Mouse (Mus musculus): ENCODE measurements around the gene Atp6v0c.
A peak's percentile ranks its signal among the peaks of the same experiment; 100 is the strongest.

Atp6v0c gene

DNA sequence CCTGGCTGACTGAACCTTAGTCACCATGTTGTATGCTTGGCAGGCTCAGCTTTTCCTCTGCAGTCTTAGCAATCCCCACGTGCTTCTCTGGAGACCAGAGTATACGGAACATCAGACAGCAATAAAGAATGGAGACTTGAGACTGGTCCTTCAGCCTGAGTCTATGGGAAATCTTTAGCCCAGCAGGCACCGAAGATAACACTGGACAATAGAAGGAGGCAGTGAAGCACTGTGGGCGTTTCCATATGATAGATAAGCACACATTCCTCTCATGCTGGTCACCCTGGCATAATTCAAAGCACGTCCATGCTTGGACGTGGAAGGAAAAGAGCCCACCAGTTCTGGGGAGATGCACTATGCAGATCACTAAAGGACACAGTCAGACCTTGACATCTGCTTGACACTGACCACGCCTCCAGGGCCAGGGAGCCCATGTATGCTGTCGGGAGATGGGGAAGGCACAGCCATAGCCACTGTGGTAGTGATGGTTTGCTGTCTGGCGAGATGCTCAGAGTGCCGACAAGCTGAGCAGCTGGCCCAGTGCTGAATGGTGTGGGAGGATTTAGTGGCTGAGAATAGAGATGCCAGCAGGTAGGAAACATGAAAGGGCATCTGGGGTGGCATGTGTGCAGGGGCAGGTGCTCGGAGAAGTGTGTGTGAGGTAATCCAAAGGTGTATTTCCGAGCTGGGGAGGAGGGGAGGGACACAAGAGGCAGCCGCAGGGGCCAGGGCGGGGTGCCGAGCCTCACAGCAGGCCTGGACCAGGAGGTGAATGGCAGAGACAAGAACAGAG is 27.7 kb upstream of the Atp6v0c start:
- peak; percentile 59 for DNase-seq

DNA sequence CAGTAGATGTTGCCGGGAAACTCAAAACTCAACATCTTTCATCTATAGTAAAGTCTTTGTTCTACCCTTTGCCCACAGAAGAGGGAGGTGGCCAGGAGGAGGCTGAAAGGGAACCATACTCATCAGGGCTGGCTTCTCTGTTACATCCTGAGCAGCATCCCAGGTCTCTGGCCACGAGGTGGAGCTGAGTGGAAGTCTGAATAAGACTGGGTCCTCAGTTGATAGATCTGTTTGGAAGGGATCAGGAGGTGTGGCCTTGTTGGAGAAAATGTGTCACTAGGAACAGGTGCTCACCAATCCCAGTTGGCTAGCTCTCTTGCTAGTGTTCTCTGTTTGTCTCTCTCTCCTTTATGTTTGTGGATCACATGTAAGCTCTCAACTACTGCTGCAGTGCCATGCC is 25.8 kb upstream of the Atp6v0c start:
- no peak for DNase-seq

DNA sequence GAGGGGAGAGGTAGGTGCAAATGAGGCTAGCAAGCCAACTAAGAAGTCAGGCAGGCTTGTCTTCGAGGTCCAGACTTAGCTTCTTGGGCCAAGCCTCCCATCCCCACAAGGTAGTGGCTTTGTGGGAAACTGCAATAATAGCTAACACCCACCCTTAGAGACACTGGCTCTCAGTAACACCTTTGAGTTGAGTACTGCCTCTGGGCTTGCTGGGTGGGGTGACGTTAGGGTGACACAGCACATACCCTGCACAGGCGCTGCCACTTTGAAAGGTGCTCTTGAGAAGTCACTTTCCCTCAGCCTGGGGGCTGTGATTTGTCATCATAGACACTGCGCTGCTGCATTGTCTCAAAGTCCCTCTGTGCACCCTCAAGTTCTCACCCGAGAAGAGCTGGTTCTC is 24.3 kb upstream of the Atp6v0c start:
- no peak for DNase-seq

DNA sequence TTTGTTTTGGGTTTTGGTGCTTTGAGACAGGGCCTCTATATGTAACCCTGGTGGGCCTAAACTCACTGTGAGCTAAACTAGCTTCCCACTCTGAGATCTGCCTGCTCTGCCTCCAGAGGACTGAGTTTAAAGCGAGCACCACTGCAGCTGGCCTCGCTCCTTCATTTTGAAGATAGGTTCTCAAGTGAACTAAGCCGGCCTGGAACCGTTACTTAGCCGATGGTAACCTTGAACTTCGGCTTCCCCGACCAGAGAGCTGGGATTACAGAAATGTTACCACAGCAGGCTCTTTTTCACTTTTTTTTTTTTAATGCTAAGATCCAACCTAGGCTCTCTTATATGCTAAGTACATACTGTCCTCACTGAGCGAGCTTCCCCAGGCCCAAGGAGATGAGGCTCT is 23.8 kb upstream of the Atp6v0c start:
- DNase-seq, result no peak

DNA sequence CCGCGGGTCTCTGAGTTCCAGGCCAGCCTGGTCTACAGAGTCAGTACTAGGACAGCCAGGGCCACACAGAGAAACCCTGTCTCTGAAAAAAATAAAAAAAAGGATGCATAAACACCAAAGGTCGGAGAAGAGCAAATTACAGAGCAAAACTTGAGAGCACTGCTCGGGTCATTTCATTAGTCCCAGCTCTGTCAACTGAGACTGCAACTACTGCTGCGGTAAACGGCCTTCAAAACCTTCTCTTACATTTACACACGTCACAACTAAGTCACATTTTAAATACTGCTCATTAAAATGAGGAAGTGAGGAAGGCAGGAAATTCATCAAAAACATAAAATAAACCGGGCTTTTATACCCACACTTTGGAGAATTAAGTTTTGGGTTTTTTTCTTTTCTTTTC is 23.3 kb upstream of the Atp6v0c start:
- no peak for DNase-seq

DNA sequence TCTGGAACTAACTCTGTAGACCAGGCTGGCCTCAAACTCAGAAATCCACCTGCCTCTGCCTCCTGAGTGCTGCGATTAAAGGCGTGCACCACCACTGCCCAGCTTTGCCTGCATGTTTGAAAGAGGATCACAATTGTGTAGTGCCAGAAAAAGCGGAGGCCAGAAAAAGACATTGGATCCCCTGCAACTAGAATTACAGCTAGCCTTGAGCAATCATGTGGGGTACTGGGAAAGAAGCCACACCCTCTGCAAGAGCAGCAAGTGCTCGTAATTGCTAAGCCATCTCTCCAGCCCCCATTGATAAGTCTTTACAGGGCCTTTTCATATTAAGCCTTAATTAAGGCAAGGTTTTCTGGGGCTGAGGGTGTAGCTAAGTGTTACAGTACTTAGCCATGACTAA is 22.0 kb upstream of the Atp6v0c start:
- DNase-seq, result no peak

DNA sequence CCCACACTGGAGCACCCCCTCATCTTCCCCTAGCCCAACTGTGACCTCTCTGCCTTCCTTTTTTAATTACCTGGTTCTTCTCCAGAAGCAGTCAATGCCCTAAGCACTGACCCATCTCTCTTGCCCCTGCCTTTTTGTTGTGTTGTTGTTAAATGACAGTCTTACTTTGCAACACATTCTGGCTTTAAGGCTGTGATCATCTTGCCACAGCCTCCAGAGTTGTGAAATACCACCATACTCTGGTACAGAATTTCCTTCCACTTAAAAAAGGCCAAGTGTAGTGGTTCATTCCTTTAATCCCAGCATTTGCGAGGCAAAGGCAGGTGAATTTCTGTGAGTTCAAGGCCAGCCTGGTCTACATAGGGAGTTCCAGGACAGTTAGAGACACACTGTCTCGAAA is 21.4 kb upstream of the Atp6v0c start:
- no peak for DNase-seq

DNA sequence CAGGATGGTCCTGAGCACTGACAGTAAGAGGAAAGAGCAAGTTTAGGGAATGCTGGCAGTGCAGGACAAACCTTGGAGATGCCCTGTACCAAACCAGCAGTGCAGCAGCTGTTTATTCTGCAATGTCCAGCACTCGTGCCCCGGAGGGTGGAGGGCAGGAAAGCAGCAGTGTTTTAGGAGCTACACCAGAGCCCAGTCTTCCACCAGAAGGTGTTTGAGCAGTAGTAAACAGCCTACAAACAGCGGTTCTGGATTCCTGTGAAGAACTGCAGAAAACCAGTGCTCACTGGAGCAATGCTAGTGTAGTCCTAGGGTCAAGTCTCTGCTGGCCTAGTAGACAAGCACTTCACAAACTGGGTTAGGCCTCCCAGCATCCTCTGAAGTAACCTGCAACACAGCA is 4.8 kb upstream of the Atp6v0c start:
- no peak for DNase-seq

DNA sequence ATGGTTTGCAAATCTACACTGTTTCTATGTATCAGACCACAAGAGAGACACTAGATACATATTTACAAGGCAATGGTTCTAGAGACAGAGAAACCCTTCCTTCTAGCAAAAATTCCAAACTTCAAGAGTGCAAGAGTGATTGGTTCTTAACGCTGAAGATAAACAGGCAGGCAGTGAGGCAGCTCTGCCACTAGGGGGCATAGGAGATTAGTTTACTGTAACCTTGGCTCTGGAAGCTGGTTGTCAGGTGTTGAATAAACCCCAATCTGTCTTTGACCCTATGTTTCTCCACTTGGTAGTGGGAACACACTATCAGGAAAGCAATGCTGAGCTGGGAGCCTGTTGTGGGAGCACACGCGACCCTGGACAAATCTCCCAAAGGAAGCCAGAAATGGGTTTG is 3.9 kb upstream of the Atp6v0c start:
- DNase-seq, result peak; percentile 86

DNA sequence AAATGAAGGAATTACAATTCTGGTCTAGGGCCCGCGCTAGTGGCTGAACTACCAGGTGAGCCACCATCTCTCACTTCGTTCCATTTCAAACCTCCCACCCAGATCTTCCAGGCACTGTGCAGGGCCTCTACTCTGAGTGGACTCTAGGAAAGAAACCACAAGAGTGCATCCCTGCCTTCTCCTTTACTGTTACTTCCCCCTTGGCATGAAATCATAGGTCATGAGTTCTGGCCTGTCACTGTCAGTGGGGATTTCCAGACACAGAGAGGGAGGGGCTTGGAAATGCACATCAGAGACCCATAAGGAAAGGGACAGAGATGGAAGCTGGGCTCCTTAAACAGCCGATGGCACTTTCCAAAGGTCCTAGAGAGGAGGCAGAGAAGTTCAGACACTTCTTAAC is 2.2 kb upstream of the Atp6v0c start:
- no peak for DNase-seq

DNA sequence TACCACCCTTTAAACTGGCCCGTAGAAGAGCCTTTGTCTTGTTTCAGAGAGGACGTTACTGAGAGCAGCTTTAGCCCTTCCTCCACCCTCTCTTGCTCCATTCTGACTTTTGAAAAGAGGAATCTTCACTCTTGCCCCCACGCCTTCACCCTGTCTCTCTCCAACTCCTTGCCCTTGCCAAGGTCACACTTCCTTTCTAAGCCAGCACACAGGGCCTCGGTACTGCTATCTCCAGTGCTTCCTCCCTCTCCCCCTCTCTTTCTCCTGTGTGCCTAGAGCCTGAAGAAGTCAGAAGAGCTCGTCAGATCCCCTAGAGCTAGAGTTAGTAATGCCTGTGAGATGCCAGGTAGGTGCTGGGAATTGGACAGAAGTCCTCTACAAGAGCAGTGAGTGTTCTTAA is 1.2 kb upstream of the Atp6v0c start:
- no peak for DNase-seq

DNA sequence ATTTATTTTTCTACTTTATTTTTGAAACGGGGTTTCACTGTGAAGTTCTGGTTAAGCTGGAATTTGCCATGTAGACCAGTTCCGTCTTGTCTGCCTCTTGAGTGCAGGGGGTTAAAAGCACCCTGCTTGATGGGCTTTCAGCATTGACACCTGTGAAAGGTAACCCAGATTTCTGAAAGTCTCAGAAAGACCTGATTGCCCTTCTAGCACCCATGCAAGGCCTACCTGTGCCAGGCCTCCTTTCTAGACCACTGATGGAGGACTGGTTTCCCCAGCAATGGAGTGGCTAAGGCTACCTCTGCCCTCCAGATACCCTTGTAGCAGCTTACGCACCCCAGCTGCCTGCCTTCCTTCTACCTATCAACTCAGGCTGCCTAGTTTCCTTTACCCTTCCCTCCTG is 623 bp upstream of the Atp6v0c start:
- no peak for DNase-seq

DNA sequence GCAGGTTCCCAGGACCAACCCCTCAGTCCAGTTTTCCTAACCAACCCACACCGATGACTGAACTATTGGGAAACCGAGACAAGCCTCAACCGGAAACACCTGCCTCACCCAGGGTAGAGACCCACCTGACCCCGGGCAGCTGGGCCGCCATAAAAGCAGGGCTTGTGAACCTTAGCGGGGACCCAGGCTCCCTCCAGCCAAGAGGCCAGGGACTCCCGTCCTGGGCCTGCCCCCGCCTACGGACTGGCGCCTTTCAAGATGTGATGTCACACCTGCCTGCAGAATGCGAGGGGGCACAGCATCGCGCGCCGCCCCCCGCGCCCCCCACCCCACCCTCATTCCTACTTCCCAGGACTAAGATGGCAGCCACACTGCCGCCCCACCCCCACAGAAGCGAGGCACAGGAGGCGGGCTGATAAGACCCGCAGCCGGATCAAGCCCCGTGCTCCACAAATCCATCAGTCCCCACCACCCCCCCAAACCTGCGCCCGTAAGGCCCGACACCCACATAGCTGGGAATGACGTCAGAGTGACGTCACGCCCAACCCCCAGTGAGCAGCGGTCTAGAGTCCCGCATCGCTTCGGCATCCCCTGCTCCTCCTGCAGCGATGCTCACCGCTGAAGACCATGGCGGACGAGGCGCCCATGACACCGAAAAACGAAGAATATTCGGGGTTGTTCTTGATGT is 768 bp downstream of the Atp6v0c start:
- DNase-seq, result peak; percentile 85

DNA sequence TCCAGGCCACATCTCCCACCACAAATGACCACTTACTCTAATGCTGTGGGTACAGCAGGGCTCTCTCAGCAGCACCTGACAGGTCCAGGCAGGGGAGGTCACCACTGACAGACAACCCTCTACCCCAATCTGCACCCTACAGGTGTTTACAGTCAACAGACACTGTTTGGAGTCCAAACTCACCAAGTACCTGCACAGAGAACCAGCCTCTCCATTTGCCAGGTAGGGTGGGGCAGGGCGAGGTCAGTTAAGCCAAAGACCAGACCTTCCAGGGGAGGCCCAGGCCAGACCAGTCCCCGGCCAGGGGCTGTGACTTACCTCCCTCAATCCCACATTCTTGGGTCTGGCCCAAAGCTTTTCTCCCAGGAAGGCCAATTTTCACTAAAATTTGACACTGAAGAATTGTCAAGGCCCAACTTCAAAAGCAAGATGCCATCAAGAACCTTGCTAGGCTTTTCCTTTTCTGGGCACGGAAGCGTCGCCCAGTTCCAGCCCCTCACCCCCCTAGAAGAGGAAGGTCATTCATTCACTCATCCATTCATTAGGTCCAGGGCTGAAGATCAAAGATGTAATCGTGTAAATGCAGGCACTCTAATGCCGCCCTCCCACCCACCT is 1.5 kb downstream of the Atp6v0c start:
- DNase-seq, result no peak

DNA sequence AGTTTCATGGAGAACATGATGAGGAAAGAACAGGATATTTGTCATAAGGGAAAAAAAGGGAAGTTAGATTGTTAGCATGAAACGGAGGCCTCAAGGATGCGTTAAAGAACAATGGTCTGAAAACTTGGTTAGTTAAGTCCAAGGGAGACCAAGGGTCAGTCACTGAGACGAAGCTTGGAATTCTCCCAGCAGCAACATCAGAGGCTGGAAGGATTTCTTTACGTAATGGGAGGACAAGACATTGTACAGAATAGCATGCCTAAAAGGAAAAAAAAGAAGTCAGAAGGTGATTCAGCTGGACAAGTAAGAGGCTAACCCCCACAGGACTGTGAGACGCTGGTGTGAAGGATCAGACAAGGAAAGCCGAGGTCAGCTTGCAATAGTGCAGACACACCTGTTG is 2.4 kb downstream of the Atp6v0c start:
- no peak for DNase-seq

DNA sequence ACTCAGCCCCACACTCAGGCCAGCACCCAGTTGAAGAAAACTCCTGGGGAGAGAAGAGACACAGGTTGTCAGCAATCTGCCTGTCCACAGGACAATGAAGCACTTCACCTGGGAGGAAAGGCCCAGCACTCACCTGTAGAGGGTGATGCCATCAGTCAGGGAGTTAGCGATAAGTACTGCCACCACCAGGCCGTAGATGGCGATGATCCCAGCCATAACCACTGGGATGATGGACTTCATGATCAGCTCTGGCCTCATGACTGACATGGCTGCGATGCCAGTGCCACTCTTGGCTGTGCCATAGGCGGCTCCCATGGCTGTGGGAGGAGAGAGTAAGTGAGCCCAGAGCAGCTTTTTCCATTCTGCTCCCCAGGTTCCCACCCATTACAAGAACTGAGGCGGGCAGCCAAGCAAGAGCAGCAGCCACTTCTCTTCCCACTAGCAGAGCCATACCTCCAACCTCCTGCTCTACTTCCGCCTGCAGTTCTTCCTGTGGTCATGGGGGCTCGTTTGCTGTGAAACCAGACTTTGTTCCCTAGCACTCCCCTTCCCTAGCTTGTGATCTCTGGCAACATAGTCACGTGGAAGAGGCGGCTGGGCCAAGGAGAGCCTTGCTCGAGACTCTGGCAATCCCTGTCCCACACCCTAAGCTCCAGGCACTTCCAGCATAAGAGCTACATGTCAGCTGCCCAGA is 4.8 kb downstream of the Atp6v0c start:
- DNase-seq, result no peak

DNA sequence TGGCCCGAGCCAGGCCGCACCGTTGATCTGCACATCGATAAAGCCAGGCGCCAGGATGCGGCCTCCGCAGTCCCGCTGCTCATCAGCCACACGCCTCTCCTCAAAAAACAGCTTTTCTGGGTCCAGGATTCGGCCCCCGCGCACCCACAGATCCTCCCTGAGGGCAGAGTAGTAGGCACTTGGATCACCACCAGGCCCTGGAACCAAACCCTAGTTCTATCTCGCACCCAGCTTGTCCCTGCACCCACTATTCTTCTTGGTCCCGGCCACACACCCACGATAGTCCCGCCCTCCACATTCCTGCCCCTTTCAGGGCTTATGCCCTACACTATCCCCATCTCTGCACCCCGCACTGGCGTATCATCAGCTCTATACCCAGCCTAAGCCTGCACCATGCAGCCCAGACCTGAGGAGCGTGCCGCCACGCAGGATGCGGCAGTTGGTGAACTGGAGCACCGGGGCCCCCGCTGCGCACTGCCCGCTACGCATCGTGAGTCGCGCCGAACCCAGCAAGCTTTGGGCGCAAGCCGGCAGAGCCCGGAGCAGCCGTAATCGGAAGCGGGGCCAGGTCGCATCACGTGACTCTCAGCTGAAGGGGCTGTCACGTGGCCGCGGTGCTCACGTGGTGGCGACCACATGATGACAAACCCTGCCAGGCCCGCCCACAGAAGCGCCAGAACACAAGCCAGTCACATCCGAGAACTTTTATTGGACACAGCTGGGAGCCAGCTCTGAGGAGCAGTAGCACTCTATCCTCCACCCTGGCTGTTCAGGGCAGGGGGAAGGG is 6.1 kb downstream of the Atp6v0c start, which contains the start of gene Amdhd2:
Gene Amdhd2 (minus strand): TSS at position 591 of the 787 bp plus-strand sequence.
- DNase-seq, result peak; percentile 94

DNA sequence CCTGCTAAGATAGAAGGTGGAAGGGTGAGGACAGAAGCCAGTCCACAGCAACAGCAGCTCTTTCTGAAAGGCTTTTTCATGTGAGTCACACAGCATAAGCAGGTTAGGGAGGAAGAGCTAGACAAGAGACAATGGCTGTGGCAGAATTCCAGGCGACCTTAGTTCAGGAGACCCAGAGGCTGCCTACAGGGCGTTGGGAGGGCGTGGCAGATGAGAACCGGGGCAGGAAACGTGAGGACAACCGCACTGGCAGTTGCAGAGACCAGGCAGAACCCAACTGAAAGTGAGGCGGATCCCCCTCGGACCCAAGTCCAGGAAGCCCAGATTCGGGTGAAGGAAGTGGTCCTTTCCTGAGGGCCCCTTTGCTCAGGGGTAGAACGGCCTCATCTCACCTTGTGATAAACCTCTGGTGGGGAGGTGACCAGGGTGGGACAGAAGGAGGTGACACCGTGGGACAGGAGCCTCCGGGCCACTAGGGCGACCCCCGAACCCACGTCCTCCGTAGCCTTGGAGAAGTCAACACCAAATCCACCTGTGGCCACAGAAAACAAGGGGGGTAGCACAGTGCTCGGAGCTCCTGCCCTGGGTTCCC is 6.8 kb downstream of the Atp6v0c start:
- DNase-seq, result no peak

DNA sequence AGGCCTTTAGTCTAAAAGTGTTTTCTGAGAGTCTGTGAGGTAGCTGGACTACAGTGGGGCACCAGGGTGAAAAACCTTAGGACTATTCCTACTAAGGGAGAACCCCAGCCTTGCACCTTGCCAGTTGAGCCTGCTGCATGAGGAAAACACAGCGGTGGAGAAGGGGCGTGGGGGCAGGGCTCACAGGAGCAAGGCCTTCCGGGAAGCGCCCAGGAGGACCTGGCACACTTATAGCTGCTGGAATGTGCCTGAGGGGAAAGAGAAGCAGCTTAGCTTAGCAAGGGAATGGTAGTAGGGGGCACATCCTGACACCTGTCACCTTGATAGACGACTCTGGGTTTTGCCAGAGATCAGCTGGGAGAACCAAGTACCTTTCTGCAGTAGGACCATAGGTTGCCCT is 8.0 kb downstream of the Atp6v0c start:
- DNase-seq, result no peak

DNA sequence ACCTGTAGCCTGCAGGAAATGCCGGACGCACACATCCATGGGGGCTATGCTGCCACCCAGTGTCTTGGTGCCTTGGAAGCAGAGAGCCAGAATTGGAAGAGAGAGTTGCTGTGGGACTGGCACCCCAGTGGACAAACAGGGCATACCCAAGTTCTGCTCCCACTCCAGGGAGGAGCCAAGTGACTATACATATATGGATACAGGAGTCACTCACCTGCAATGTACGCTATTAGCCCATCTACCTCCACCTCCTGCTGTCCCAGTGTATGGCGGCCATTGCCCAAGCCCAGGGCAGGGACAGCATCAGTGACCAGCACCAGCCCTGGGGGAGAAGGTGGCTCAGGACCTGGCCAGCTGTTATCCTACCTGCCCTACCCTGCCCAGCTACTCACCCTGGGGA is 12.0 kb downstream of the Atp6v0c start:
- no peak for DNase-seq

DNA sequence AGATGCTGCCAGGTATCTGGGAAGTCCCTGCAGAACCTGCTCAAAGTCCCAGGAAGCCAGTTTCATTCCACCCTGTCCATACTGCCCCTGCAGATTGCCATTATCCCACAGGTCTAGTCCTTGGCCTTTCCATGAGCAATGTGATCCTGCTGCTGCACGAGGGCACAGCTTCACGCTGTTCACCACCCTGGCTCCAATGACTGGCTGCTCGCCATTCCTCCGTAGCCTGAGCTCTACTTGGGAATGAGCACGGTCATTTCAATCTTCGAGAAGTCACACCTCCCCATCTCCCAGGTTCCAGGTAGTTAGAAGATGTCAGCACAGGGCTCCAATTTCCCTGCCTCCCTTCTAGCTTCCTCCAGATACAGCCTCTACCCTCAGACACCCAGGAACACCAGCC is 12.4 kb downstream of the Atp6v0c start:
- no peak for DNase-seq

DNA sequence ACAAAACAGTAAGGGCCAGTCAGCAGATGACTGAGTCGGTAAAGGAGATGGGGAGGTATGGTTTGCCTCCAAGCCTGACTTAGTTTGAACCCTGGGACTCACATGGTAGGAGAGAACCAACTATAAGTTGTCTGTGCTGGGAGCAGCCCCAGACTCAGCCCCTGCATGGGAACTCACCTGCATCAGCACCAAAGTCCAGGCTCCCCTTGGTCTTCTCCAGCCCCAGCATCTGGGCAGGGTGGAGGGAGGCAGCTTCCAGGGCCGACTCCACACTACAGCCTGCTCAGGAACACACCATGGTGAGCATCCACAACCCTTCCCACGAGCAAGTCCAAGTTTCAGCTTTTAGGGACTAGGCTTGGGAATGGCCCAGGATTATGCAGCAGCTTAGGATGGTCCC is 13.1 kb downstream of the Atp6v0c start:
- DNase-seq, result no peak
